Mouse (Mus musculus) left cerebral cortex, postnatal 10 days (tissue): ENCODE data around the gene Foxp2. TPM values are rescaled to one million over a fixed set of nuclear protein-coding genes. Genes with fewer than 3 reads are reported as not detected.

Source experiments
- DNase-seq, 2 experiments: peaks; one replicate each; pipeline ENCODE4 v3.0.0; 2021 to 2022; ENCODE audit warnings: low spot score in 2 of 2, mixed read lengths in 1 of 2; ENCODE audit errors: extremely low spot score in 1 of 2
- intact Hi-C: fragments of 180-260 bp; cut with DNase I; formaldehyde crosslinking; loops from one replicate; pipeline ENCODE4 v1.15.1; 2025
- total RNA-seq, 2 experiments: library from RNA; stranded (reverse); gene quantifications; 2 replicates each; pipeline ENCODE4 v1.2.3; 2021

The Foxp2 gene
- total RNA-seq, 2 experiments from 2014 or later, result 12.3 to 18.6 TPM

DNA sequence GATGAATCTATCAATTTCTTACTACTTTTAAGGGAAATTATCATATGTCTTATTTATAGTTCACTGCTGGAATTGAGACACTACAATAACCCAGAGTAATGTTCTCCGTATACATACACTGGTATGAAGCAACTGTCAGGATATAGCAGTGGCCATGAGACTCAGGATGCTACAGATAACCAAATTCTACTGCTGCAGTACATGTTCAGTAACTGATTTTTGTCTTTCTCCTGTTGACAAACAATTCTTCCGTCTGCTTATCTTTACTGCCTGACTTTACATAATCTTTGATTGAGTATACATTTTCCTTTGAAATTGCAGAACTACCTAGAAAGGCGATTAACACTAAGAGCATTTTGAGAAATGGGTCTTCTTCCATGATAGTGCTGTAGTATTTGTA is 127.3 kb downstream of the Foxp2 start:
- intact Hi-C loops, result no loop called here
- DNase-seq, result no peak

GRCm38 (mm10) chr6:15029446-15030125 is 128.4 kb downstream of the Foxp2 start:
- no peak for DNase-seq
- intact Hi-C loops, result no loop called here

GRCm38 (mm10) chr6:15063246-15063645 is 162.1 kb downstream of the Foxp2 start:
- intact Hi-C loops, result no loop called here
- no peak for DNase-seq

DNA sequence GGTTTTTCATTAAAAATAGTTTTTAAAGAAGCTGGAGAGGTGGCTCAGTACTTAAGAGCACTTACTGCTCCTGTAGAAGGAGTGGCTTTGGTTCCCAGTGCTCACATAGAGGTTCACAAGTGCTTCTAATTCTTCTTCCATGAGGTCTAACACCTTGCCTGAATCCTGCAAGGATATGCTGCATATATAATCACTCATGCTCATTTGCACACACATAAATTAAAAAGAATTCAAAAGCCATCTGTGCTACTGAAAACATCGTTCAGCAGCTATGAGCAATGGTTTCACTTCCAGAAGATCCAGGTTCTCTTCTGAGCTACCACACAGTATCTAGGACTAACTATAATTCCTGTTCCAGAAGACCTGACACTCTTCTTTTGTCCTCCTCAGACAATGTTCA is 200.4 kb downstream of the Foxp2 start:
- no peak for DNase-seq
- intact Hi-C loops, result no loop called here

DNA sequence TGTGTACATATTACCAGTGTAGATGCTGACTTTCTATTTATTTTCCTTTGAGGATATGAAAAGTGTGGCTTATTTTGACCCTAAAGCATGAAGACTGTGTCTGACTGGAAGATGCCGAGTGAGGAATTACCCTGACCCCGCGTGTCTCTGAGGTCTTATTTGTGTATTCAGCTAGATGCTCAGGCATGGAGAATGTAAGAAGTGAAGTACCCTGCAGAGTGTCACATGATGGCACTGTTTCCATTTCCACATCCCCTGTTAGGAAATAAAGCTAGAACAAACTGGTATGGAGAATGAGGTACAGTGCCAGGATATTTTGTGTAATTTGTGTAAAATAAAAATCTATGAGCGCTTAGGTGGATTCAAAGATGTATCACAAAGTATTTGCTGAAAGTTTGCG is 219.8 kb downstream of the Foxp2 start:
- DNase-seq, result no peak
- intact Hi-C loops, result no loop called here

DNA sequence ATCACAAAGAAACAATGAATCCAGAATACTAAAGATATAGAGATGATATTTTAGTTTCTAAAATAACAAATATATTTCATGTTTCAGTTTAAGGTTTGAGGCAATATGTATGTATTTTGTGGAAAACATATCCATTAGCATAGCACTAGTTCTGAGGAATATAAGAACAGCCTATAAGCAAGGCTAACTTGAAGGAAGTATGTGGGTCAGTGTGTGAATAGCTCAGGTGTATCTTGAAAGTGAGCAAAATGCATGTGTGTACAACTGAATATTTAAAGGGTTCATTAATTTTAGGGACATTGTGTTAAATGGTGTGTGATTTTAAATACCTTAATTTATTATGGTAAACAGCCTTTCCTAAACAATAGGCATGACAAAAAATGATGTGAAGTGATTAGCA is 220.2 kb downstream of the Foxp2 start:
- DNase-seq, result no peak
- intact Hi-C loops, result no loop called here

GRCm38 (mm10) chr6:15130142-15130541 is 229.0 kb downstream of the Foxp2 start:
- no peak for DNase-seq
- intact Hi-C loops, result no loop called here

- intact Hi-C loops, result no loop called here
- no peak for DNase-seq
Measured at GRCm38 (mm10) chr6:15142094-15142493, 240.9 kb downstream of the Foxp2 start.

GRCm38 (mm10) chr6:15151619-15152018 is 250.5 kb downstream of the Foxp2 start:
- intact Hi-C loops, result no loop called here
- no peak for DNase-seq

- no peak for DNase-seq
- intact Hi-C loops, result no loop called here
Measured at GRCm38 (mm10) chr6:15163508-15164053, 262.4 kb downstream of the Foxp2 start.

DNA sequence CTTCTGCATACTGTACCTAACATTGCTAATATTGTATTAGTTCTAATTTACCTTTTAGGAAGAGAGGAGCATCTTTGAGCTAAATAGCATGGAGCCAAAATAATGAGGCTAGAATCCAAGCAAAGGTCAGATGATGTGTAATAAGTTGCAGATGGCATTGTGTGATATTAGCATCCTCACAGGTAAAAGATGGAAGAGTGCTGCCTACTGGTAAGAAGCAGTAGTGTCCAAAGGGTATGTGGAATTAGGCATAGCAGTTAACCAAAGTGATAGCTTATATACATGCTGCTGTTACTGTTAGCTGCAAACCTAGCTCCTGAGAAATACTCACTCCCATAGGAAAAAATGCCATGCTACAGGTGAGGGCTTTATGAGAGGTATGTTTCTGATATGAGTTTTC is 275.6 kb downstream of the Foxp2 start:
- intact Hi-C loops, result no loop called here
- DNase-seq, result no peak

- no peak for DNase-seq
- intact Hi-C loops, result no loop called here
Measured at GRCm38 (mm10) chr6:15192877-15193276, 291.7 kb downstream of the Foxp2 start.

GRCm38 (mm10) chr6:15242176-15242942 is 341.2 kb downstream of the Foxp2 start:
- intact Hi-C loops, result no loop called here
- no peak for DNase-seq

GRCm38 (mm10) chr6:15257393-15257792 is 356.2 kb downstream of the Foxp2 start:
- DNase-seq, result no peak
- intact Hi-C loops, result no loop called here

DNA sequence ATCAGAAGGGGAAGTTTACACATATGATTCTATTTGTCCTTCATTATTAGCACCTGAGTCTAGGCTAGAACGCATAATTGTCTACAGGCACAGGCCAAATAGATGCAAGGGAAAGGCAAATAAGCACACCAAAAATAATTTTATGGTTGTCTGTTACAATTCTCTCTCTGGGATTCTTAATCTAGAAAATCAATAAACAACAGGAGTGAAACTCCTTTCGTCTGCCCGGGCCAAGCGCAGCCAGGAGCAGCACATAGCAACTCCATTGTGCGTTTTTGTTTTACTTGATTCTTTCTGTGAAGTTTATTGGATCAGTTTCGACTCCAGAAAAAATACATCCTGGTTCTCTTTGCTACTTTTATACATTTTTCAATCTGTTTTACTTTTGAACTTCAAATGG is 356.7 kb downstream of the Foxp2 start:
- no peak for DNase-seq
- intact Hi-C loops, result no loop called here

DNA sequence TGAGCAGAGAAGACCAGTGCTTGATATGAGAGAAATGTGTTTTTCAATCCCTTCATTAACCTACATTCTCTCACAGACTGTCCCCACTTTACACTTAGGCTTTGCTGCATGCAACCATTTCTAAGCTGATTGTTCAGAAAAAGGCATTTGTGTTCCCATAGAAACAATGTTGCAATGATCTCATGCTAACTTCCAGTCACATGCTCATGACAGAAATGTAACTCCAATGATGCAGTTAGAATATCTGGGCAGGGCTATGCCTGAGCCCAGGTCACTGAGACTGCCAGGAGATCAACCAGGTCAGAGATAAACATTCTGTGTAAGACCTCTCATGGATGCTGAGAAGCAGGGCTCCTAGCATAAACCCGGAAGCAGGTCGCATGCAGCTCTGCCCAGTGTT is 367.0 kb downstream of the Foxp2 start:
- no peak for DNase-seq
- intact Hi-C loops, result no loop called here

GRCm38 (mm10) chr6:15285213-15285612 is 384.1 kb downstream of the Foxp2 start:
- DNase-seq, result no peak
- intact Hi-C loops, result no loop called here

DNA sequence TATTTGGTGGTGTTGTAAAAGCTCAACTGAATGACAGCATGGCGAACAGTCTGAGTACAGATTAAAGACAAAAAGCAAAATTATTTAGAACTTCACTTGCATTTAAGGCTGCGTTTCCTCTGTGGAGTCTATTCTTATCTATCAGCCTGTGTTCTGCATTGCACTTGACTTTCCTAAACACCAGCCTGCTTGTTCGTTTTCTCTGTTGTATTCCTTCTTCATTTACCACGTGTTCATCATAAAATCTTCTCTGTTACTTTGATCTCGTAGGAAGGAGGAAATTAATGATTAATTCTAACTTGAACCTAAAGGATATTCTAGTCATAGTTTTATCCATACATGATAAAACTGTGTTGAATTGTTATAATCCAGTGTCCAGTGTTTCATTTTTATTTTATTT is 392.9 kb downstream of the Foxp2 start:
- intact Hi-C loops, result no loop called here
- no peak for DNase-seq

GRCm38 (mm10) chr6:15299279-15299678 is 398.1 kb downstream of the Foxp2 start:
- no peak for DNase-seq
- intact Hi-C loops, result no loop called here

GRCm38 (mm10) chr6:15310671-15311070 is 409.5 kb downstream of the Foxp2 start:
- peak; percentile 9 to 27 for DNase-seq
- intact Hi-C loops, result no loop called here
